Mouse (Mus musculus): Measurements from ENCODE around the gene Tefm. TPM values are rescaled to one million over a fixed set of nuclear protein-coding genes. Genes with fewer than 3 reads are reported as not detected.
"Not testable (repeated sequence)": the region's sequence is repeated elsewhere in the genome, so short reads cannot be mapped to it uniquely, and the experiment has no call there.

The Tefm gene
- 10.2 and 12.3 TPM in 2 replicates for polyA plus RNA-seq (2012; rRNA removed)

DNA sequence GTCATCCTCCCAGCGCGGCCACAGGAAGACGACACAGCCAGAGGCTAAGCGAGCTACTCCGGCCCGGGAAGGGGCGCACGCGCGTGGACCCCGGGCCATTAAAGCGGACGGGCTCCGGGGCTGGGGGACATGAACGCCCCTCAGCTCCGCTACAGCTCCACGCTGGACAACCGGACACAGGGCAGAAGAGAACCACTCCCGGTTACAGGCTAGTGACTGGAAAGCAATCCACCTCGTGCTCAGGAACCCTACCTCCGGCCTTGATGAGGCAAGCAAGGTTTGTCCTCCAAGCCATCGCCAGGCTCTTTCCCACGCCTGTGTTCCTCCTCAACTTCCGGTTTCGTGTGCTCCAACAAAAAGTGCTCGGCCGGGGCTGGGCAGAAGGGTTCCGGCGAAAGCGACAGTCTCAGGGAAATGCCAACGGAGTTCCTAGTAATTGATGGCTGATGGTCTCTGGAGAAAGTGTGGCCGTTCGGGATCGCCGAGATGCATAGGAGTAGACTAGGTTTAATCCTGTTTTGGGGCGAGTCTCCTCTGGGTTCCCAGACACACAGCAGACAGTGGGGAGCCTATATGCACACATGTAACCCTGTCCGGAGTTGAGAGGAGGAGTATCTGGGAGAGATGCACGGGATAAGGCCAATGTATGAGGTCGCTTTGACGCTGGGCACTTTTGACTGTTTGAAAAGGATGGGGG lies at the start of gene Tefm:
Gene Tefm (minus strand): TSS at position 351 of the 697 bp plus-strand sequence.
- Histone ChIP-seq H3K27ac (ENCODE audit: insufficient read depth, low read depth, low read length) (peak within 1 kb of the TSS; percentile 84), H3K27me3 (replicated peaks; ENCODE audit: control insufficient read depth, insufficient read depth, low read length) (no peaks in the 10 kb centered on the region), H3K36me3 (ENCODE audit: control insufficient read depth, insufficient read depth, low read length) (no peaks in the 10 kb centered on the region), H3K4me1 (ENCODE audit: control insufficient read depth, insufficient read depth, low read length) (peaks cover 14% of the 10 kb centered on the region), H3K4me3 (ENCODE audit: insufficient read depth, low read depth, low read length) (peak within 1 kb of the TSS; percentile 96)
- under 1% methylated on average over 40 of the region's 40 CpGs for WGBS
- DNase-seq, result peak; percentile 91
- TF ChIP-seq POLR2A (IDR thresholded peaks at IDR 0.05; ENCODE audit: low read depth, low read length) (peak; percentile 68), CTCF (conservative IDR thresholded peaks at IDR 0.05; ENCODE audit: insufficient read depth, insufficient read length, low read depth, low read length) (no peak)

DNA sequence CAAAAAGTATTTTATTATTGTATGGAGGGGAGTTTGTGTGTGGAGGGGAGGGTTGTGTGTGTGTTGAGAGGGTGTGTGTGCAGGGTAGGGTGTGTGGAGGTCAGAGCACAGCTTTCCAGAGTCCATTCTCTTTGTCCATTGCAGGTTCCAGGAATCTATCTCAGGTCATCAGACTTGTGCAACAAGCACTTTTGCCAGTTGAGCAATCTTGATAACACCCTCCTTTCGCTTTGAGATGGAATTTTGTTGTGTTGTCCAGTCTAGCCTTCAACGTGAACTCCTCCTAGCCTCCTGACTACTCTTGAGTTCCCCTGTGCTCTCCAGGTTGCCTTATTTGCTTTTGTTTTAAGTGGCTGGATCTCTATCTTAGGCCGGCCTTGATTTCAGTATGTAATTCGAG lies 48.3 kb upstream of the Tefm start:
- 65% methylated on average over 4 of the region's 4 CpGs for WGBS
- Histone ChIP-seq H3K36me3 (ENCODE audit: control insufficient read depth, insufficient read depth, low read length) (no peaks in the 10 kb centered on the region; the same call in none of the 2 replicates), H3K4me1 (ENCODE audit: control insufficient read depth, insufficient read depth, low read length) (no peaks in the 10 kb centered on the region), H3K27me3 (replicated peaks; ENCODE audit: control insufficient read depth, insufficient read depth, low read length) (no peaks in the 10 kb centered on the region), H3K27ac (ENCODE audit: insufficient read depth, low read depth, low read length) (no peak overlapping the region), H3K4me3 (ENCODE audit: insufficient read depth, low read depth, low read length) (no peak overlapping the region)
- no peak for DNase-seq
- TF ChIP-seq POLR2A (IDR thresholded peaks at IDR 0.05; ENCODE audit: low read depth, low read length), result no peak
- TF ChIP-seq CTCF (conservative IDR thresholded peaks at IDR 0.05; ENCODE audit: insufficient read depth, insufficient read length, low read depth, low read length), result no peak

DNA sequence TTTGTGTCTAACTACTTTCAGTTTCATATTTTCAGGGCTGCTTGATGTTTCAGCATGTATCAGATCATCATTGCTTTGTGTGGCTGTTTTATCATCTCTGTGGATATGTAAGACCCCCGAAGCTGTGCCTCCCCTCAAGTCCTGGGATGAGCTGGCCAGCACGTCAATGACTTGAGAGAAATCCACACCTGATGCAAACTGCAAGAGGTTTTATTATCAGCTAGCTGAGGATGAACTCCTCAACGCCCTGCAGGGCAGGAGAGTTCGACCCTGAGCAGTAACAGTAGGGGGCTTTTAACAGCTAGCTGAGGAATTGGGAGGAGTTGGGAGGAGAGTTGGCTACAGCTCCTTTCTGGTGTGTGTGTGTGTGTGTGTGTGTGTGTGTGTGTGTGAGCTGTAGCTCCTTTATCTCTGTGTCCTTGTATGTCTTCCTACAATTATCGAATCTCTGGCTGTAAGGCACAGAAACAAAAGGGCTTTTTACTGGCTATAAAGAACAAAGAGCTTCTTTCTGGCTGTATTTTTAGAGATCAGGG lies 43.5 kb upstream of the Tefm start:
- H3K36me3 ChIP-seq (ENCODE audit: control insufficient read depth, insufficient read depth, low read length); DNase-seq; H3K4me1 ChIP-seq (ENCODE audit: control insufficient read depth, insufficient read depth, low read length); H3K27me3 ChIP-seq (replicated peaks; ENCODE audit: control insufficient read depth, insufficient read depth, low read length); H3K27ac ChIP-seq (ENCODE audit: insufficient read depth, low read depth, low read length); H3K4me3 ChIP-seq (ENCODE audit: insufficient read depth, low read depth, low read length): not testable (repeated sequence)
- 62% methylated on average over 5 of the region's 5 CpGs for WGBS

DNA sequence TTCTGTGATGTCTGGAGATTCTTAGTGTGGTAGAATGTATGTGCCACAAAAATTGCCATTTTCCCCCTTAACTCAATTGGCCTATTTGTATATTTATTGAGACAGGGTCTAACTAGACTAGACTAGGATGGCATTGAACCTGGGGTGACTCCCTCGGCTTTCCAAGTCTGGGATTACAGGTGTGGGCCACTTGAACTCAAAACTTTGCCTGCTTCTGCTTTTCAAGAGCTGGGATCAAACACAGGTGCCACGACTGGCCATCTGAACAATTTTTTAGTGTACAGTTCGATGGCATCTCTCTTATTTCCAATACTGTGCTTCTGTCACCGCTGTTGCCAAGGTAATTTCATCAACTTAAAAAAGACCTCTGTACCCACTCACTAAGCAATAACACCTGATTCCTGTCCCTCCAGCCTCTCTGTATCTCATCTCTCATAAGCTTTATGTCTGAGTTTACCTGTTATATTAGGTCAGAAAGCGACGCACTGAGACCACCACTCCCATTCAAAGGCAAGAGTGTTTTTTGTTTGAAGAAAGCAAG lies 42.6 kb upstream of the Tefm start:
- H3K36me3 ChIP-seq (ENCODE audit: control insufficient read depth, insufficient read depth, low read length), result no peaks in the 10 kb centered on the region; the same call in 1 of the 2 replicates
- H3K27ac ChIP-seq (ENCODE audit: insufficient read depth, low read depth, low read length), result no peak overlapping the region
- TF ChIP-seq CTCF (conservative IDR thresholded peaks at IDR 0.05; ENCODE audit: insufficient read depth, insufficient read length, low read depth, low read length) (no peak), POLR2A (IDR thresholded peaks at IDR 0.05; ENCODE audit: low read depth, low read length) (no peak)
- WGBS, result 70% methylated on average over 6 of the region's 6 CpGs
- H3K27me3 ChIP-seq (replicated peaks; ENCODE audit: control insufficient read depth, insufficient read depth, low read length), result no peaks in the 10 kb centered on the region
- no peaks in the 10 kb centered on the region; the same call in 1 of the 2 replicates for H3K4me1 ChIP-seq (ENCODE audit: control insufficient read depth, insufficient read depth, low read length)
- no peak for DNase-seq
- H3K4me3 ChIP-seq (ENCODE audit: insufficient read depth, low read depth, low read length), result peak overlapping the region; percentile 96

DNA sequence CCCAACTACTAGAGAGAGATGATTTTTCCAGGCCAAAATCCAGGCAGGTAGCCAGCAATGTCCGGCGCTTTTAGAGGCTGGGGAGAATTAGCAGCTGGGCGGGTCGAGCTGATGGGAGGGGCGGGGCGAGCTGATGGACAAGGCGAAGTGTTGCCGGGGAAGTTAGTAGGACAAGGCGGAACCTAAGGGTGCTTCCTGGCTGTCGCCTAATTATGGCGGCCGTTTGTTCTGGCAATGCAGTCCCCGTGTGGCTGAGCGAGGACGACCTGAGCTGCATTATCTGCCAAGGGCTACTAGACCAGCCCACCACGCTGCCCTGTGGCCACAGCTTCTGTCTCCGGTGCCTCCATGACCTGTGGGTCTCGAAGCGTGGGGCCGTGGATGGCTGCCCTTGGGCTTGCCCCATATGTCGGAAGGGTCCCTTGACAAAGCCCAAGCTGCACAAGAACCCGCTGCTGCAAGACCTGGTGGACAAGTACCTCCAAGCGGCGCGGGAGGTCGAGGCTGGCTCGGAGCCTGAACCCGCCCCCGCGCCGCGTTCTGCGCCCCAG lies 41.8 kb upstream of the Tefm start, which contains the start of gene Rnf135:
Gene Rnf135 (plus strand): TSS at position 147 of the 551 bp plus-strand sequence.
- TF ChIP-seq POLR2A (IDR thresholded peaks at IDR 0.05; ENCODE audit: low read depth, low read length) (peak; percentile 92), CTCF (conservative IDR thresholded peaks at IDR 0.05; ENCODE audit: insufficient read depth, insufficient read length, low read depth, low read length) (no peak)
- H3K36me3 ChIP-seq (ENCODE audit: control insufficient read depth, insufficient read depth, low read length), result no peaks in the 10 kb centered on the region
- WGBS, result under 1% methylated on average over 33 of the region's 33 CpGs
- no peaks in the 10 kb centered on the region for H3K27me3 ChIP-seq (replicated peaks; ENCODE audit: control insufficient read depth, insufficient read depth, low read length)
- peak; percentile 97 for DNase-seq
- peak within 1 kb of the TSS; percentile 95 for H3K27ac ChIP-seq (ENCODE audit: insufficient read depth, low read depth, low read length)
- H3K4me1 ChIP-seq (ENCODE audit: control insufficient read depth, insufficient read depth, low read length), result no peaks in the 10 kb centered on the region; the same call in 1 of the 2 replicates
- peak within 1 kb of the TSS; percentile 96 for H3K4me3 ChIP-seq (ENCODE audit: insufficient read depth, low read depth, low read length)

DNA sequence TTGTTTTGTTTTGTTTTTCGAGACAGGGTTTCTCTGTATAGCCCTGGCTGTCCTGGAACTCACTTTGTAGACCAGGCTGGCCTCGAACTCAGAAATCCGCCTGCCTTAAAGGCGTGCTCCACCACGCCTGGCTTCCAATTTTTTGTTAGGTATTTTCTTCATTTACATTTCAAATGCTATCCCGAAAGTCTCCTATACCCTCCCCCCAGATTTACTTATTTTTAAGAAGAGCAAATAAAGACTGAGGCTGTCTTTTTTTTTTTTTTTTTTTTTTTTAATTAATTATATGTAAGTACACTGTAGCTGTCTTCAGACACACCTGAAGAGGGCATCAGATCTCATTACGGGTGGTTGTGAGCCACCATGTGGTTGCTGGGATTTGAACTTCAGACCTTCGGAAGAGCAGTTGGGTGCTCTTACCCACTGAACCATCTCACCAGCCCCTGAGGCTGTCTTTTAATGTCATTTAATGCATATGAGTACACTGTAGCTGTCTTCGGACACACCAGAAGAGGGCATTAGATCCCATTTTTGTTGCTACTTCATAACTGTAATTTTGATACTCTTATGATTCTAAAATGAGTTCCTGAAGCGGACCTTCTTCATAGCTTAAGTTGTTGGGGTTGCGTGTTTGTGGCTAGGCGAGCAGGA lies 41.2 kb upstream of the Tefm start:
- H3K27me3 ChIP-seq (replicated peaks; ENCODE audit: control insufficient read depth, insufficient read depth, low read length); H3K36me3 ChIP-seq (ENCODE audit: control insufficient read depth, insufficient read depth, low read length); DNase-seq; H3K27ac ChIP-seq (ENCODE audit: insufficient read depth, low read depth, low read length); H3K4me1 ChIP-seq (ENCODE audit: control insufficient read depth, insufficient read depth, low read length): not testable (repeated sequence)
- WGBS, result 39% methylated on average over 12 of the region's 12 CpGs
- peak overlapping the region; percentile 96 for H3K4me3 ChIP-seq (ENCODE audit: insufficient read depth, low read depth, low read length)

Data from kidney, adult 2 months (tissue).